24 mouse cellular contexts compared by ENCODE assay signal in the genomic region with DNA sequence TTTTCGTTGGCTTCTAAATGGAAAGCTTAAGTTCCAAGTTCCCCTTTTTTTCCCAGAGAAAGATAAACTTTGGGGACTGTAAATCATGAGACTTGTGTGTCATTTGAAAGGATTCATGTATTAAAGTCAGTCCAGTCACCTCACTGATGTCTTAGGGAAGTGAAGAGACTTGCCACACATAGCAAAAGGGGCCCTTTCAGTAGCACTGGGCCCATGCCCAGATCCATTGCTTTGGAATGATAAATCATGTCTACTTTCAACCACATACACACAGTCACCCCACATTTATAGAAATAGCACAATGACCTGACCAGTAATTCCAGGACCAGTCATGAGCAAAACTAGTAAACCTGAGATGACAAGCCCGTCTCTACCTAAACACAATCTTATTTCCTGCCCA.
DNase-seq lines count a peak whose midpoint lies in the region; ATAC-seq and TF ChIP-seq lines count a peak whose summit lies in the region.
"Had no signal": no experiment of that assay in that cellular context is flagged by ENCODE, and none has a peak within 500 bp of the region (broad histone marks: within the 10 kb centered on the region; RNA-seq: fewer than 3 reads in every experiment).

No protein-coding gene starts in this region.

- H3K27ac ChIP-seq in heart, adult 2 months = no peak overlapping the region
- H3K27ac ChIP-seq in kidney, embryonic 16.5 days (ENCODE audit: low read length) = no peak overlapping the region
- H3K27ac ChIP-seq in embryonic facial prominence, embryonic 14.5 days (replicated peaks; ENCODE audit: low read depth, low read length) = peak overlapping the region; percentile 65
- H3K27ac ChIP-seq in limb, embryonic 13.5 days = peak overlapping the region; percentile 63; the same call in 1 of the 2 replicates
- H3K27ac ChIP-seq in liver, embryonic 11.5 days (ENCODE audit: low read depth, low read length) = no peak overlapping the region
- H3K27ac ChIP-seq: forebrain, embryonic 10.5 days; hindbrain, embryonic 13.5 days; liver, embryonic 12.5 days; neural tube, embryonic 12.5 days had no signal

- no peak overlapping the region for H3K4me3 ChIP-seq in heart, adult 2 months
- no peak overlapping the region for H3K4me3 ChIP-seq in kidney, embryonic 16.5 days (ENCODE audit: low read length)
- no peak overlapping the region for H3K4me3 ChIP-seq in embryonic facial prominence, embryonic 14.5 days (ENCODE audit: low read depth, low read length)
- H3K4me3 ChIP-seq in limb, embryonic 13.5 days = no peak overlapping the region
- H3K4me3 ChIP-seq in liver, embryonic 11.5 days (ENCODE audit: low read depth, low read length) = no peak overlapping the region
- H3K4me3 ChIP-seq: forebrain, embryonic 10.5 days; hindbrain, embryonic 13.5 days; liver, embryonic 12.5 days; neural tube, embryonic 12.5 days had no signal

- no peak overlapping the region for H3K9ac ChIP-seq in heart, adult 2 months (ENCODE audit: low read depth, low read length)
- H3K9ac ChIP-seq in kidney, embryonic 16.5 days (replicated peaks; ENCODE audit: low read length) = no peak overlapping the region
- no peak overlapping the region for H3K9ac ChIP-seq in embryonic facial prominence, embryonic 14.5 days (ENCODE audit: low read depth, low read length)
- H3K9ac ChIP-seq in limb, embryonic 13.5 days = no peak overlapping the region
- H3K9ac ChIP-seq in liver, embryonic 11.5 days (ENCODE audit: low read depth, low read length) = no peak overlapping the region
- H3K9ac ChIP-seq: forebrain, postnatal 0 days; hindbrain, embryonic 13.5 days; liver, embryonic 12.5 days; neural tube, embryonic 12.5 days had no signal

- DNase-seq in heart, adult 11 months = peak; percentile 42
- DNase-seq in heart, adult 2 months = no peak
- no peak for DNase-seq in kidney, postnatal 10 days
- no peak for DNase-seq in embryonic facial prominence, embryonic 14.5 days (ENCODE audit: low spot score)
- no peak for DNase-seq in liver, embryonic 11.5 days (ENCODE audit: low spot score)
- no peak for DNase-seq in right cerebral cortex, postnatal 25 days
- DNase-seq: adrenal gland, postnatal 14 days; cerebellum, adult 9-10 months; forebrain, postnatal 0 days; gastrocnemius, postnatal 14 days; heart, adult 18-20 months; heart, postnatal 14 days; kidney, adult 2 months; kidney, postnatal 36 days; lung, adult 2 months; midbrain, embryonic 14.5 days; right cerebral cortex, postnatal 14 days had no signal

- 44% methylated on average over 2 of the region's 2 CpGs for WGBS in heart, adult 2 months
- 25% methylated on average over 2 of the region's 2 CpGs for WGBS in kidney, embryonic 16.5 days
- WGBS in embryonic facial prominence, embryonic 14.5 days = 40% methylated on average over 2 of the region's 2 CpGs
- WGBS in limb, embryonic 13.5 days = 21% methylated on average over 2 of the region's 2 CpGs
- 57% methylated on average over 2 of the region's 2 CpGs for WGBS in liver, embryonic 11.5 days

- H3K79me2 ChIP-seq in heart, adult 2 months (replicated peaks; ENCODE audit: control insufficient read depth, insufficient read depth, low read length) = no peaks in the 10 kb centered on the region

- TF ChIP-seq EP300 in heart, adult 2 months (IDR thresholded peaks at IDR 0.05; ENCODE audit: insufficient read depth, low read depth, low read length) = no peak

- no peaks in the 10 kb centered on the region for H3K27me3 ChIP-seq in heart, adult 2 months (ENCODE audit: control insufficient read depth, insufficient read depth, low read length)
- no peaks in the 10 kb centered on the region; the same call in 1 of the 2 replicates for H3K27me3 ChIP-seq in kidney, embryonic 16.5 days (ENCODE audit: insufficient read depth, low read length)
- no peaks in the 10 kb centered on the region for H3K27me3 ChIP-seq in embryonic facial prominence, embryonic 14.5 days (replicated peaks; ENCODE audit: control insufficient read depth, insufficient read depth, low read length)
- no peaks in the 10 kb centered on the region for H3K27me3 ChIP-seq in limb, embryonic 13.5 days
- H3K27me3 ChIP-seq in liver, embryonic 11.5 days (replicated peaks; ENCODE audit: control insufficient read depth, insufficient read depth, low read length) = no peaks in the 10 kb centered on the region
- H3K27me3 ChIP-seq: hindbrain, embryonic 13.5 days; liver, embryonic 12.5 days; neural tube, embryonic 12.5 days had no signal

- H3K4me2 ChIP-seq in kidney, embryonic 16.5 days (replicated peaks; ENCODE audit: low read depth, low read length) = no peak overlapping the region
- H3K4me2 ChIP-seq in embryonic facial prominence, embryonic 14.5 days (ENCODE audit: low read depth, low read length) = peak overlapping the region; percentile 23; the same call in 1 of the 2 replicates
- H3K4me2 ChIP-seq in limb, embryonic 13.5 days (replicated peaks) = 0 out of 2 replicates have a peak overlapping the region, but pooled peaks have one; percentile 36
- H3K4me2 ChIP-seq in liver, embryonic 11.5 days = no peak overlapping the region
- H3K4me2 ChIP-seq: hindbrain, embryonic 13.5 days; liver, embryonic 12.5 days; neural tube, embryonic 12.5 days had no signal

- no peaks in the 10 kb centered on the region for H3K9me3 ChIP-seq in kidney, embryonic 16.5 days (ENCODE audit: low read length)
- H3K9me3 ChIP-seq in embryonic facial prominence, embryonic 14.5 days (ENCODE audit: control insufficient read depth, low read length) = no peaks in the 10 kb centered on the region
- H3K9me3 ChIP-seq in limb, embryonic 13.5 days = no peaks in the 10 kb centered on the region
- H3K9me3 ChIP-seq in liver, embryonic 11.5 days (ENCODE audit: control insufficient read depth, low read length) = no peaks in the 10 kb centered on the region
- H3K9me3 ChIP-seq: forebrain, embryonic 10.5 days; hindbrain, embryonic 13.5 days; liver, embryonic 12.5 days; neural tube, embryonic 12.5 days had no signal

- H3K4me1 ChIP-seq in heart, adult 2 months (ENCODE audit: control insufficient read depth, insufficient read depth, low read length) = no peaks in the 10 kb centered on the region
- H3K4me1 ChIP-seq in kidney, embryonic 16.5 days (ENCODE audit: insufficient read depth, low read length) = peaks cover 10% of the 10 kb centered on the region
- peaks cover 24% of the 10 kb centered on the region for H3K4me1 ChIP-seq in embryonic facial prominence, embryonic 14.5 days (ENCODE audit: control insufficient read depth, insufficient read depth, low read length)
- H3K4me1 ChIP-seq in limb, embryonic 13.5 days = peaks cover 27% of the 10 kb centered on the region
- H3K4me1 ChIP-seq in liver, embryonic 11.5 days (replicated peaks; ENCODE audit: control insufficient read depth, insufficient read depth, low read length) = no peaks in the 10 kb centered on the region
- H3K4me1 ChIP-seq: forebrain, embryonic 10.5 days; hindbrain, embryonic 13.5 days; liver, embryonic 12.5 days; neural tube, embryonic 12.5 days had no signal

- peak; percentile 59; the same call in 1 of the 2 replicates for ATAC-seq in kidney, embryonic 16.5 days (ENCODE audit: low FRiP score, low TSS enrichment)
- no peak for ATAC-seq in embryonic facial prominence, embryonic 14.5 days (ENCODE audit: low read depth)
- 0 out of 2 replicates have a peak, but pooled peaks have one; percentile 19 for ATAC-seq in limb, embryonic 13.5 days (ENCODE audit: low FRiP score, low read depth)
- no peak for ATAC-seq in liver, embryonic 11.5 days (replicated peaks; ENCODE audit: low FRiP score)
- ATAC-seq: CD4-positive, CD25-positive, alpha-beta regulatory T cell, adult 4 months; forebrain, postnatal 0 days; liver, embryonic 12.5 days had no signal

- TF ChIP-seq CTCF in heart, adult 2 months (IDR thresholded peaks at IDR 0.05) = no peak

- no peaks in the 10 kb centered on the region for H3K36me3 ChIP-seq in heart, adult 2 months (ENCODE audit: control insufficient read depth, insufficient read depth, low read length)
- H3K36me3 ChIP-seq in kidney, embryonic 16.5 days (ENCODE audit: insufficient read depth, low read length) = no peaks in the 10 kb centered on the region
- no peaks in the 10 kb centered on the region for H3K36me3 ChIP-seq in embryonic facial prominence, embryonic 14.5 days (ENCODE audit: control insufficient read depth, insufficient read depth, low read length)
- no peaks in the 10 kb centered on the region for H3K36me3 ChIP-seq in limb, embryonic 13.5 days
- H3K36me3 ChIP-seq in liver, embryonic 11.5 days (ENCODE audit: control insufficient read depth, insufficient read depth, low read length) = no peaks in the 10 kb centered on the region
- H3K36me3 ChIP-seq: forebrain, embryonic 10.5 days; hindbrain, embryonic 13.5 days; liver, embryonic 12.5 days; neural tube, embryonic 12.5 days had no signal

- TF ChIP-seq POLR2A in heart, adult 2 months (IDR thresholded peaks at IDR 0.05; ENCODE audit: insufficient read depth, low read depth, low read length) = no peak

- intact Hi-C loops in heart, adult 2 months (cut with DNase I) = no loop called here

Comparison
In these comparisons a context has a peak if more than half of its experiments do, and no peak if none do; other contexts are left out.
1. H3K27ac ChIP-seq: peak in embryonic facial prominence, embryonic 14.5 days (single experiment) and limb, embryonic 13.5 days (single experiment); none in heart, adult 2 months (single experiment), kidney, embryonic 16.5 days (single experiment) and liver, embryonic 11.5 days (single experiment).
2. ATAC-seq: peak in kidney, embryonic 16.5 days (single experiment) and limb, embryonic 13.5 days (single experiment); none in embryonic facial prominence, embryonic 14.5 days (single experiment) and liver, embryonic 11.5 days (single experiment).
3. H3K4me2 ChIP-seq: peak in embryonic facial prominence, embryonic 14.5 days (single experiment) and limb, embryonic 13.5 days (single experiment); none in kidney, embryonic 16.5 days (single experiment) and liver, embryonic 11.5 days (single experiment).